Mouse (Mus musculus) intestine, embryonic 14.5 days (tissue): ENCODE measurements around the gene Ltc4s. TPM values are rescaled to one million over a fixed set of nuclear protein-coding genes. Genes with fewer than 3 reads are reported as not detected.

Source experiments
- ATAC-seq: fragments of 200-750 bp; cut with Nextera tagmentation; replicated peaks from 2 replicates; pipeline ENCODE4 v1.8.0; 2017; ENCODE audit warnings: low read depth, moderate number of reproducible peaks, moderate TSS enrichment, moderate library complexity; ENCODE audit not compliant: low FRiP score, low TSS enrichment
- DNase-seq: peaks from one replicate; pipeline ENCODE4 v3.0.0-alpha.2; 2018; ENCODE audit warnings: low spot score
- H3K27ac ChIP-seq: fragments of 300-500 bp; sonication (generic); 2 replicates; pipeline ENCODE4 v1.5.1; 2014; ENCODE audit warnings: low read depth, mild to moderate bottlenecking, control low read depth
- H3K27me3 ChIP-seq: fragments of 300-500 bp; sonication (generic); replicated peaks from 2 replicates; pipeline ENCODE4 v1.6.1; 2014; ENCODE audit warnings: low read length, control low read depth; ENCODE audit not compliant: control insufficient read depth, insufficient read depth
- H3K36me3 ChIP-seq: fragments of 300-500 bp; sonication (generic); 2 replicates; pipeline ENCODE4 v1.6.1; 2014; ENCODE audit warnings: low read length, control low read depth; ENCODE audit not compliant: control insufficient read depth, insufficient read depth
- H3K4me1 ChIP-seq: fragments of 300-500 bp; sonication (generic); replicated peaks from 2 replicates; pipeline ENCODE4 v1.6.1; 2014; ENCODE audit warnings: low read length, control low read depth, mixed read lengths; ENCODE audit not compliant: control insufficient read depth, insufficient read depth
- H3K4me2 ChIP-seq: fragments of 300-500 bp; sonication (generic); 2 replicates; pipeline ENCODE4 v1.6.1; 2014; ENCODE audit warnings: low read length
- H3K4me3 ChIP-seq: fragments of 300-500 bp; sonication (generic); 2 replicates; pipeline ENCODE4 v1.5.1; 2014; ENCODE audit warnings: low read depth, low read length, control low read depth, mixed read lengths
- H3K9ac ChIP-seq: fragments of 300-500 bp; sonication (generic); 2 replicates; pipeline ENCODE4 v1.6.1; 2014; ENCODE audit warnings: mild to moderate bottlenecking, low read length
- H3K9me3 ChIP-seq: fragments of 300-500 bp; sonication (generic); 2 replicates; pipeline ENCODE4 v1.6.1; 2016; ENCODE audit warnings: low read length, control low read depth; ENCODE audit not compliant: control insufficient read depth
- WGBS: fragments of 180-500 bp; shearing (Covaris S2); extraction: QIAGEN DNeasy Blood & Tissue Kit; methylation state at CpG from one replicate; pipeline ENCODE4 v1.1.7; 2014; 5-methylcytosine and 5-hydroxymethylcytosine counted together
- polyA plus RNA-seq: library from polyadenylated mRNA; unstranded; fragments of >200 nt; fragmentation: Nextera tagmentation; extraction: Ambion mirVana; gene quantifications from 2 replicates; pipeline ENCODE4 v1.2.1, GENCODE M21; 2014

Gene Ltc4s
- polyA plus RNA-seq, 1 experiment from 2014 or later = 3.4 TPM

GRCm38 (mm10) chr11:50230481-50231304 lies 7.7 kb downstream of the Ltc4s start:
- peak overlapping the region; percentile 15; the same call in 1 of the 2 replicates for H3K4me3 ChIP-seq
- ATAC-seq (peak; percentile 44; the same call in 1 of the 2 replicates), DNase-seq (peak; percentile 71)
- WGBS = 36% methylated on average over 45 of the region's 45 CpGs
- no peaks in the 10 kb centered on the region for H3K9me3 ChIP-seq
- peaks cover 37% of the 10 kb centered on the region for H3K36me3 ChIP-seq
- peak overlapping the region; percentile 46 for H3K4me2 ChIP-seq
- no peak overlapping the region for H3K27ac ChIP-seq
- no peak overlapping the region for H3K9ac ChIP-seq
- peaks cover 17% of the 10 kb centered on the region for H3K4me1 ChIP-seq
- H3K27me3 ChIP-seq = no peaks in the 10 kb centered on the region

- peaks cover 17% of the 10 kb centered on the region for H3K4me1 ChIP-seq
- H3K9ac ChIP-seq = no peak overlapping the region
- 54% methylated on average over 7 of the region's 7 CpGs for WGBS
Observed at GRCm38 (mm10) chr11:50229252-50229910, 9.0 kb downstream of the Ltc4s start.

GRCm38 (mm10) chr11:50228772-50229171 lies 9.6 kb downstream of the Ltc4s start:
- no peak overlapping the region for H3K4me3 ChIP-seq
- 43% methylated on average over 3 of the region's 3 CpGs for WGBS
- peaks cover 22% of the 10 kb centered on the region for H3K4me1 ChIP-seq
- H3K9ac ChIP-seq = no peak overlapping the region
- ATAC-seq (no peak), DNase-seq (no peak)
- H3K27ac ChIP-seq = no peak overlapping the region
- peaks cover 22% of the 10 kb centered on the region for H3K36me3 ChIP-seq
- H3K27me3 ChIP-seq = no peaks in the 10 kb centered on the region
- no peak overlapping the region for H3K4me2 ChIP-seq
- no peaks in the 10 kb centered on the region for H3K9me3 ChIP-seq

More at GRCm38 (mm10) chr11:50229252-50229910, 9.0 kb downstream of the Ltc4s start:
- peaks cover 28% of the 10 kb centered on the region for H3K36me3 ChIP-seq
- no peaks in the 10 kb centered on the region for H3K27me3 ChIP-seq
- no peak overlapping the region for H3K4me2 ChIP-seq
- no peak overlapping the region for H3K27ac ChIP-seq
- ATAC-seq (no peak), DNase-seq (no peak)
- H3K9me3 ChIP-seq = no peaks in the 10 kb centered on the region
- H3K4me3 ChIP-seq = no peak overlapping the region

DNA sequence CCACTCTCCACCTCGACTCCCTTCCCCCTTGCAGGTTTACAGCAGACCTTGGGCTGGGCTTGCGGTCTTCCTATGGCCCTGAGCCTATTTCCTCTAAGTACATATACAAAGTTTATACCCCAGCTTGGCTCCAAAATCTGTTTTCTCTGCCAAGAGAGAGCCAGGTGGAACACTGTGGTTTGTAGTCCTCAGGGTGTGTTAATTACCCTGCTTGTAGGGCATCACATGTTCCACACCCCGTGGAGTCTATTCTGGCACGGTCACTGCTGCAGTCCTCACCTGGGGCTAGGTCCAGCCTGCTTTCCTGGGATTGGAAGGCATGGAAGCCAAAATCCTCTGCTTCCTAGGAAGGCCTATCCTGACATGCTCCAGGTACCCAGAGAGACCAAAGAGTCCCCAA lies 10.7 kb downstream of the Ltc4s start:
- H3K27ac ChIP-seq = no peak overlapping the region
- no peak for DNase-seq
- H3K4me3 ChIP-seq = no peak overlapping the region
- H3K4me1 ChIP-seq = peaks cover 23% of the 10 kb centered on the region
- ATAC-seq = no peak
- H3K27me3 ChIP-seq = no peaks in the 10 kb centered on the region
- H3K36me3 ChIP-seq = peaks cover 11% of the 10 kb centered on the region
- no peak overlapping the region for H3K4me2 ChIP-seq
- WGBS = 90% methylated on average over 4 of the region's 4 CpGs
- H3K9me3 ChIP-seq = no peaks in the 10 kb centered on the region
- H3K9ac ChIP-seq = no peak overlapping the region

GRCm38 (mm10) chr11:50227226-50227625 lies 11.2 kb downstream of the Ltc4s start:
- Histone ChIP-seq H3K9me3 (no peaks in the 10 kb centered on the region), H3K27ac (no peak overlapping the region), H3K9ac (no peak overlapping the region), H3K36me3 (peaks cover 6% of the 10 kb centered on the region; the same call in 1 of the 2 replicates), H3K4me2 (peak overlapping the region; percentile 93), H3K4me3 (no peak overlapping the region), H3K27me3 (no peaks in the 10 kb centered on the region), H3K4me1 (peaks cover 23% of the 10 kb centered on the region)
- DNase-seq (no peak), ATAC-seq (no peak)
- WGBS = 68% methylated on average over 3 of the region's 3 CpGs

- ATAC-seq (no peak), DNase-seq (no peak)
- WGBS = 30% methylated on average over 2 of the region's 2 CpGs
- Histone ChIP-seq H3K36me3 (no peaks in the 10 kb centered on the region), H3K4me2 (peak overlapping the region; percentile 93), H3K9ac (peak overlapping the region; percentile 83; the same call in 1 of the 2 replicates), H3K4me1 (peaks cover 23% of the 10 kb centered on the region), H3K4me3 (peak overlapping the region; percentile 65), H3K27me3 (no peaks in the 10 kb centered on the region), H3K27ac (no peak overlapping the region), H3K9me3 (no peaks in the 10 kb centered on the region)
Observed at GRCm38 (mm10) chr11:50226406-50226805, 12.0 kb downstream of the Ltc4s start.

GRCm38 (mm10) chr11:50225611-50226378 lies 12.6 kb downstream of the Ltc4s start:
- Histone ChIP-seq H3K4me3 (peak overlapping the region; percentile 65), H3K9ac (peak overlapping the region; percentile 83), H3K4me1 (peaks cover 23% of the 10 kb centered on the region), H3K36me3 (no peaks in the 10 kb centered on the region), H3K27ac (peak overlapping the region; percentile 77; the same call in 1 of the 2 replicates), H3K4me2 (peak overlapping the region; percentile 93), H3K27me3 (no peaks in the 10 kb centered on the region), H3K9me3 (no peaks in the 10 kb centered on the region)
- 3% methylated on average over 25 of the region's 34 CpGs for WGBS
- peak; percentile 20; the same call in 1 of the 2 replicates for ATAC-seq
- DNase-seq = peak; percentile 83
